ENCODE assay signal across 8 mouse cellular contexts in the genomic region with DNA sequence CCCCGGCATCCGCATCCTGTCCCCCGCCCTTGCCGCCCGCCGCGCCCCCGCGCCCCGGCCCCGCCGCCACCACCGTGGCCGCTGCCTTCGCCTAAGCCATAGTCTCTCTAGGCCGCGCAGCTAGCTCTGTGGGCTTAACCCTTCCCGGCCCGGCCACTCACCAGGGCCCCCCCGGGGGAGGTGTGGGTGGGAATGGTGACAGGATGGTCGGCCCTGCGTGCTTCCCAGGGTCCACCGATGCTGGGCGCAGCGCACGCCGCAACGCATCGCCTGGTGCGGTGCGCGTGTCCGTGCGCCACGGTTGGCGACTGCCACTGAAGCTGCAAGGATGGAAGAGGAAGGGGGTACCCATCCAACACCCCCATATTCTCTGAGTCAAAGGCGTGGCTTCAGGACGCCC. TPM values are rescaled to one million over a fixed set of nuclear protein-coding genes. Genes with fewer than 3 reads are reported as not detected.
DNase-seq lines count a peak whose midpoint lies in the region; ATAC-seq lines count a peak whose summit lies in the region.

A gene (minus strand): TSS at position 220 of the 400 bp plus-strand sequence.

- no peak for ATAC-seq in heart, embryonic 13.5 days (ENCODE audit: extremely low read depth, insufficient number of reproducible peaks, low FRiP score, low TSS enrichment)
- ATAC-seq in CD4-positive, CD25-positive, alpha-beta regulatory T cell, adult 4 months, result no peak

- H3K4me2 ChIP-seq in heart, embryonic 13.5 days, result peak within 1 kb of the TSS; percentile 86

- no peak for DNase-seq in heart, postnatal 36 days
- DNase-seq in Muller cell, postnatal 12 days (ENCODE audit: inconsistent ontology term), result peak; percentile 40
- no peak for DNase-seq in hindbrain, embryonic 10.5 days (ENCODE audit: low spot score)
- DNase-seq in lung, postnatal 10 days, result peak; percentile 48
- DNase-seq in gastrocnemius, postnatal 14 days, result no peak
- DNase-seq in adrenal gland, adult 18-20 months (ENCODE audit: low spot score in 2 of 2), result no peak

- H3K36me3 ChIP-seq in heart, embryonic 13.5 days, result no peaks in the 10 kb centered on the region
- H3K36me3 ChIP-seq in hindbrain, embryonic 10.5 days, result peaks cover 21% of the 10 kb centered on the region

- peak within 1 kb of the TSS; percentile 75 for H3K9ac ChIP-seq in heart, embryonic 13.5 days

- peaks cover 29% of the 10 kb centered on the region for H3K4me1 ChIP-seq in heart, embryonic 13.5 days
- H3K4me1 ChIP-seq in hindbrain, embryonic 10.5 days (replicated peaks), result peaks cover 21% of the 10 kb centered on the region

- intact Hi-C loops in heart, postnatal 36 days (cut with DNase I), result no loop called here
- intact Hi-C loops in gastrocnemius, postnatal 14 days (cut with DNase I; ENCODE audit: low total_unique reads), result no loop called here

- peak within 1 kb of the TSS; percentile 57 for H3K4me3 ChIP-seq in heart, embryonic 13.5 days
- peak within 1 kb of the TSS; percentile 51 for H3K4me3 ChIP-seq in hindbrain, embryonic 10.5 days

- H3K27me3 ChIP-seq in heart, embryonic 13.5 days (replicated peaks), result peaks cover 70% of the 10 kb centered on the region
- H3K27me3 ChIP-seq in hindbrain, embryonic 10.5 days (ENCODE audit: insufficient read depth, poor library complexity, severe bottlenecking), result peaks cover 69% of the 10 kb centered on the region

- no peak within 1 kb of the TSS for H3K27ac ChIP-seq in heart, embryonic 13.5 days (replicated peaks)
- peak within 1 kb of the TSS; percentile 42; the same call in 1 of the 2 replicates for H3K27ac ChIP-seq in hindbrain, embryonic 10.5 days

- no peaks in the 10 kb centered on the region for H3K9me3 ChIP-seq in heart, embryonic 13.5 days
- no peaks in the 10 kb centered on the region for H3K9me3 ChIP-seq in hindbrain, embryonic 10.5 days

- WGBS in heart, embryonic 13.5 days, result 5% methylated on average over 22 of the region's 38 CpGs
- WGBS in hindbrain, embryonic 10.5 days, result 5% methylated on average over 38 of the region's 38 CpGs

RNA-seq across cellular contexts. Expression of the gene that starts here (rescaled TPM):
- 0.05 TPM in 1 of 2 replicates, not detected in the other for polyA plus RNA-seq in heart, embryonic 13.5 days (2015; fragmentation: Nextera tagmentation; extraction: Ambion mirVana)
- total RNA-seq in heart, postnatal 36 days (2021), result under 1 TPM; 0.08 to 0.19 TPM
- not detected in 2 replicates for polyA plus RNA-seq in hindbrain, embryonic 10.5 days (2016; fragmentation: Nextera tagmentation; extraction: Ambion mirVana)
- polyA plus RNA-seq in CD4-positive, CD25-positive, alpha-beta regulatory T cell, adult 4 months (2017; shearing (Covaris generic)), result not detected
- under 1 TPM; 0.33 to 0.44 TPM for total RNA-seq in gastrocnemius, postnatal 14 days (2021)
- under 1 TPM; 0.17 to 0.38 TPM for total RNA-seq in adrenal gland, adult 18-20 months (2021)

Comparison
In these comparisons a context has a peak if more than half of its experiments do, and no peak if none do; other contexts are left out.
1. DNase-seq: peak in Muller cell, postnatal 12 days (single experiment) and lung, postnatal 10 days (single experiment); none in heart, postnatal 36 days (0 of 2), hindbrain, embryonic 10.5 days (single experiment), gastrocnemius, postnatal 14 days (single experiment) and adrenal gland, adult 18-20 months (0 of 2).